Mouse (Mus musculus) cerebellum, adult 11-12 months (tissue): ENCODE measurements at regions not wholly inside any gene's neighbourhood (a gene's known extent, or its start where the extent isn't known, plus 50 kb on each side); places are given as distances from the start of the nearest gene placed in this dataset.

ENCODE experiments used
- DNase-seq: peaks from one replicate; pipeline ENCODE4 v3.0.0; 2022

- no peak for DNase-seq
Measured at GRCm38 (mm10) chr14:87348825-87349224, 67.6 kb upstream of the Tdrd3 start.

- no peak for DNase-seq
Measured at GRCm38 (mm10) chr14:87365793-87366192, 50.6 kb upstream of the Tdrd3 start.
